Mouse (Mus musculus) layer of hippocampus, adult 18-20 months (tissue): Measurements from ENCODE around the gene Pramef8. TPM values are rescaled to one million over a fixed set of nuclear protein-coding genes. Genes with fewer than 3 reads are reported as not detected.
A peak's percentile ranks its signal among the peaks of the same experiment; 100 is the strongest.
"Not testable (repeated sequence)": the region's sequence is repeated elsewhere in the genome, so short reads cannot be mapped to it uniquely, and the experiment has no call there.

ENCODE experiments used
- DNase-seq, 2 experiments: peaks; one replicate each; pipeline ENCODE4 v3.0.0; 2022; ENCODE audit warnings: low spot score in 2 of 2
- long read RNA-seq: library from polyadenylated mRNA; stranded (forward); transcript quantifications from one replicate; pipeline ENCODE4 v2.0.0, GENCODE M21; 2021
- total RNA-seq, 2 experiments: library from RNA; stranded (reverse); gene quantifications; 2 replicates each; pipeline ENCODE4 v1.2.3; 2021

Gene Pramef8
- total RNA-seq = 10 to 100 TPM; 10.3 to 13.5 TPM
- long read RNA-seq, transcript Pramef8-202 (5 exons, 3,886 nt) = minor isoform, 5 of 30 reads
- long read RNA-seq, transcript Pramef8-201 (4 exons, 3,260 nt) = major isoform, 20 of 30 reads
- long read RNA-seq, partial matches to known transcripts = 4 of 30 reads
- long read RNA-seq, other reads (novel, unspliced or antisense) = 1 of 30 reads

- DNase-seq = peak; percentile 88 to 95
Observed at GRCm38 (mm10) chr4:143412219-143413092, at the start of gene Pramef8. Gene Pramef8 (plus strand): TSS chr4:143412426.

- DNase-seq = no peak
Observed at GRCm38 (mm10) chr4:143366415-143367041, 45.7 kb upstream of the Pramef8 start.

GRCm38 (mm10) chr4:143379480-143379879 is 32.7 kb upstream of the Pramef8 start:
- no peak for DNase-seq

GRCm38 (mm10) chr4:143379931-143380715 is 32.1 kb upstream of the Pramef8 start:
- peak in 1 of 2 experiments; percentile 21 for DNase-seq

GRCm38 (mm10) chr4:143380716-143381004 is 31.6 kb upstream of the Pramef8 start:
- DNase-seq = peak in 1 of 2 experiments; percentile 21

GRCm38 (mm10) chr4:143382163-143382562 is 30.1 kb upstream of the Pramef8 start:
- no peak for DNase-seq

- no peak for DNase-seq
Observed at GRCm38 (mm10) chr4:143383646-143384045, 28.6 kb upstream of the Pramef8 start.

GRCm38 (mm10) chr4:143388955-143389702 is 23.1 kb upstream of the Pramef8 start:
- peak in 1 of 2 experiments; percentile 25 for DNase-seq

- DNase-seq = no peak
Observed at GRCm38 (mm10) chr4:143394181-143394580, 18.0 kb upstream of the Pramef8 start, which contains the start of gene Pramel1. Gene Pramel1 (plus strand): TSS chr4:143394428.

- DNase-seq = peak in 1 of 2 experiments; percentile 4
Observed at GRCm38 (mm10) chr4:143411566-143412218, 534 bp upstream of the Pramef8 start.

- DNase-seq = no peak
Observed at GRCm38 (mm10) chr4:143413621-143414020, 1.4 kb downstream of the Pramef8 start.

GRCm38 (mm10) chr4:143414121-143414520 is 1.9 kb downstream of the Pramef8 start:
- no peak for DNase-seq

- DNase-seq = not testable (repeated sequence)
Observed at GRCm38 (mm10) chr4:143426770-143427169, 14.5 kb downstream of the Pramef8 start.

GRCm38 (mm10) chr4:143450224-143450623 is 38.0 kb downstream of the Pramef8 start, which contains the start of gene Oog4:
Gene Oog4 (minus strand): TSS chr4:143450324.
- DNase-seq = no peak

Other genes with a start within 250 kb of the Pramef8 start
- gene Prdm2, start 199.4 kb upstream of the Pramef8 start, total RNA-seq = 10 to 100 TPM; 48.5 to 49.5 TPM
- 10 to 100 TPM; 18.9 to 20.0 TPM for gene Pdpn, start 112.9 kb upstream of the Pramef8 start, total RNA-seq
- 1 to 10 TPM in 1 of 2 experiments, under 1 TPM in 1; 0.58 to 1.3 TPM for gene Lrrc38, start 62.7 kb upstream of the Pramef8 start, total RNA-seq
- not detected for gene Pramel1, start 18.0 kb upstream of the Pramef8 start, total RNA-seq
- not detected for gene Oog4, start 37.9 kb downstream of the Pramef8 start, total RNA-seq
- not detected for gene Gm13043, start 98.9 kb downstream of the Pramef8 start, total RNA-seq
- not detected for gene Gm13040, start 123.5 kb downstream of the Pramef8 start, total RNA-seq
- not detected for gene BC080695, start 139.3 kb downstream of the Pramef8 start, total RNA-seq
- gene Gm13057, start 139.3 kb downstream of the Pramef8 start, total RNA-seq = not detected
- gene Gm13083, start 202.6 kb downstream of the Pramef8 start, total RNA-seq = not detected
- gene Gm13088, start 244.8 kb downstream of the Pramef8 start, total RNA-seq = not detected